Mouse (Mus musculus) bone marrow macrophage, adult 2 months (primary cell): ENCODE results near the gene Gstm3.

Experiments
- CTCF ChIP-seq: IDR thresholded peaks from 2 replicates; pipeline ENCODE4 v1.5.1; 2012; ENCODE audit warnings: low read depth, mild to moderate bottlenecking, low read length, moderate library complexity
- POLR2A ChIP-seq: IDR thresholded peaks from 2 replicates; pipeline ENCODE4 v1.6.1; 2012; ENCODE audit warnings: mild to moderate bottlenecking, low read depth, low read length, borderline replicate concordance

GRCm38 (mm10) chr3:107931134-107931533 lies 37.9 kb downstream of the Gstm3 start:
- TF ChIP-seq CTCF (no peak), POLR2A (no peak)
